Mouse (Mus musculus): ENCODE measurements around the gene Sh2d1a.

Sh2d1a gene

GRCm38 (mm10) chrX:42502291-42503043 lies at the start of gene Sh2d1a:
Gene Sh2d1a (plus strand): TSS chrX:42502453.
- DNase-seq, result no peak

GRCm38 (mm10) chrX:42453001-42453400 lies 49.3 kb upstream of the Sh2d1a start:
- DNase-seq, result no peak

GRCm38 (mm10) chrX:42454533-42454932 lies 47.7 kb upstream of the Sh2d1a start:
- no peak for DNase-seq

- no peak for DNase-seq
These were observed 12.8 kb upstream of the Sh2d1a start, which contains the start of gene Tex13c2 for GRCm38 (mm10) chrX:42489446-42489845. Gene Tex13c2 (plus strand): TSS chrX:42489691.

GRCm38 (mm10) chrX:42490336-42490735 lies 11.9 kb upstream of the Sh2d1a start:
- no peak for DNase-seq

- DNase-seq, result no peak
These were observed 1.7 kb upstream of the Sh2d1a start for GRCm38 (mm10) chrX:42500538-42500937.

- no peak for DNase-seq
These were observed 8.9 kb downstream of the Sh2d1a start for GRCm38 (mm10) chrX:42511105-42511504.

GRCm38 (mm10) chrX:42512567-42512966 lies 10.3 kb downstream of the Sh2d1a start:
- no peak for DNase-seq

GRCm38 (mm10) chrX:42522868-42523267 lies 20.6 kb downstream of the Sh2d1a start:
- DNase-seq, result no peak

GRCm38 (mm10) chrX:42530703-42531102 lies 28.4 kb downstream of the Sh2d1a start:
- DNase-seq, result no peak

- no peak for DNase-seq
These were observed 37.9 kb downstream of the Sh2d1a start for GRCm38 (mm10) chrX:42540030-42540755.

GRCm38 (mm10) chrX:42540756-42541053 lies 38.5 kb downstream of the Sh2d1a start:
- DNase-seq, result peak; percentile 76

- no peak for DNase-seq
These were observed 42.8 kb downstream of the Sh2d1a start for GRCm38 (mm10) chrX:42545076-42545475.

- no peak for DNase-seq
These were observed 46.3 kb downstream of the Sh2d1a start for GRCm38 (mm10) chrX:42548513-42548912.

- peak; percentile 57 for DNase-seq
These were observed 55.0 kb downstream of the Sh2d1a start for GRCm38 (mm10) chrX:42557284-42557683.

GRCm38 (mm10) chrX:42558683-42559082 lies 56.4 kb downstream of the Sh2d1a start:
- DNase-seq, result no peak
